Mouse (Mus musculus) limb, embryonic 12.5 days (tissue): ENCODE measurements around the gene Zfp964. TPM values are rescaled to one million over a fixed set of nuclear protein-coding genes. Genes with fewer than 3 reads are reported as not detected.

Experiments
- polyA plus RNA-seq: library from polyadenylated mRNA; unstranded; fragments of >200 nt; fragmentation: Nextera tagmentation; extraction: Ambion mirVana; gene quantifications from 2 replicates; pipeline ENCODE4 v1.2.1, GENCODE M21; 2016

Gene Zfp964
- polyA plus RNA-seq, 1 experiment from 2014 or later, result 2.9 TPM

Other genes starting within 250 kb of the Zfp964 start
- gene Gm9495, start 200.9 kb upstream of the Zfp964 start, polyA plus RNA-seq, result not detected in 2 replicates
- gene Gm7697, start 131.5 kb upstream of the Zfp964 start, polyA plus RNA-seq, result not detected in 2 replicates
- 30.7 and 31.1 TPM in 2 replicates for gene Zfp868, start 28.9 kb upstream of the Zfp964 start, polyA plus RNA-seq
- gene Zfp869, start 56.2 kb downstream of the Zfp964 start, polyA plus RNA-seq, result 32.0 and 32.2 TPM in 2 replicates
- 5.9 and 7.2 TPM in 2 replicates for gene Zfp963, start 95.5 kb downstream of the Zfp964 start, polyA plus RNA-seq
- not detected in 2 replicates for gene Gm20422, start 120.4 kb downstream of the Zfp964 start, polyA plus RNA-seq
- 53.3 and 57.7 TPM in 2 replicates for gene Atp13a1, start 136.7 kb downstream of the Zfp964 start, polyA plus RNA-seq
- gene Zfp866, start 136.7 kb downstream of the Zfp964 start, polyA plus RNA-seq, result 38.1 and 40.3 TPM in 2 replicates
- 5.8 and 7.5 TPM in 2 replicates for gene Gmip, start 154.2 kb downstream of the Zfp964 start, polyA plus RNA-seq
- 0.83 and 1.3 TPM in 2 replicates for gene Lpar2, start 167.9 kb downstream of the Zfp964 start, polyA plus RNA-seq
- gene Pbx4, start 178.0 kb downstream of the Zfp964 start, polyA plus RNA-seq, result 7.5 and 10.0 TPM in 2 replicates
- gene Cilp2, start 233.2 kb downstream of the Zfp964 start, polyA plus RNA-seq, result 0.78 and 0.79 TPM in 2 replicates
- gene Tssk6, start 247.7 kb downstream of the Zfp964 start, polyA plus RNA-seq, result 6.2 and 7.3 TPM in 2 replicates
- gene Ndufa13, start 248.1 kb downstream of the Zfp964 start, polyA plus RNA-seq, result 171 and 172 TPM in 2 replicates
- gene Yjefn3, start 248.2 kb downstream of the Zfp964 start, polyA plus RNA-seq, result 6.0 and 7.4 TPM in 2 replicates